ENCODE assay signal across 11 mouse cellular contexts in genomic region chr12:83303221-83303620, GRCm38 (mm10).
A peak's percentile ranks its signal among the peaks of the same experiment; 100 is the strongest.
DNase-seq lines count a peak whose midpoint lies in the region; ATAC-seq lines count a peak whose summit lies in the region.
"Had no signal": no experiment of that assay in that cellular context is flagged by ENCODE, and none has a peak within 500 bp of the region (broad histone marks: within the 10 kb centered on the region; RNA-seq: fewer than 3 reads in every experiment).

No protein-coding gene starts in this region.

- H3K27ac ChIP-seq in embryonic facial prominence, embryonic 14.5 days (replicated peaks; ENCODE audit: low read depth, low read length) = no peak overlapping the region
- peak overlapping the region; percentile 85 for H3K27ac ChIP-seq in midbrain, embryonic 15.5 days
- H3K27ac ChIP-seq: limb, embryonic 15.5 days; macrophage; stomach, embryonic 15.5 days had no signal

- H3K36me3 ChIP-seq in embryonic facial prominence, embryonic 14.5 days (ENCODE audit: control insufficient read depth, insufficient read depth, low read length) = no peaks in the 10 kb centered on the region
- no peaks in the 10 kb centered on the region for H3K36me3 ChIP-seq in midbrain, embryonic 15.5 days (replicated peaks)
- H3K36me3 ChIP-seq: limb, embryonic 15.5 days; stomach, embryonic 15.5 days had no signal

- no peak overlapping the region for H3K4me3 ChIP-seq in embryonic facial prominence, embryonic 14.5 days (ENCODE audit: low read depth, low read length)
- no peak overlapping the region for H3K4me3 ChIP-seq in midbrain, embryonic 15.5 days
- H3K4me3 ChIP-seq: limb, embryonic 15.5 days; stomach, embryonic 15.5 days had no signal

- H3K27me3 ChIP-seq in embryonic facial prominence, embryonic 14.5 days (replicated peaks; ENCODE audit: control insufficient read depth, insufficient read depth, low read length) = no peaks in the 10 kb centered on the region
- no peaks in the 10 kb centered on the region for H3K27me3 ChIP-seq in midbrain, embryonic 15.5 days (replicated peaks)
- H3K27me3 ChIP-seq: limb, embryonic 15.5 days; stomach, embryonic 15.5 days had no signal

- peak; percentile 90 for DNase-seq in heart, adult 11 months
- no peak for DNase-seq in heart, postnatal 36 days
- no peak for DNase-seq in embryonic facial prominence, embryonic 14.5 days (ENCODE audit: low spot score)
- peak; percentile 32 to 38 for DNase-seq in heart, postnatal 10 days
- no peak for DNase-seq in yolk sac, embryonic 10.5 days (ENCODE audit: low spot score)
- DNase-seq in adrenal gland, postnatal 36 days = no peak
- DNase-seq in left cerebral cortex, postnatal 36 days (ENCODE audit: low spot score in 2 of 2) = no peak

- peaks cover 12% of the 10 kb centered on the region; the same call in 1 of the 2 replicates for H3K4me1 ChIP-seq in embryonic facial prominence, embryonic 14.5 days (ENCODE audit: control insufficient read depth, insufficient read depth, low read length)
- peaks cover 23% of the 10 kb centered on the region for H3K4me1 ChIP-seq in midbrain, embryonic 15.5 days

- no peaks in the 10 kb centered on the region for H3K9me3 ChIP-seq in embryonic facial prominence, embryonic 14.5 days (ENCODE audit: control insufficient read depth, low read length)
- H3K9me3 ChIP-seq in midbrain, embryonic 15.5 days = no peaks in the 10 kb centered on the region
- H3K9me3 ChIP-seq: limb, embryonic 15.5 days; stomach, embryonic 15.5 days had no signal

- intact Hi-C loops in heart, postnatal 36 days (cut with DNase I) = no loop called here
- intact Hi-C loops in heart, postnatal 10 days (cut with DNase I) = no loop called here
- intact Hi-C loops in left cerebral cortex, postnatal 36 days (cut with DNase I) = no loop called here

- H3K4me2 ChIP-seq in embryonic facial prominence, embryonic 14.5 days (ENCODE audit: low read depth, low read length) = peak overlapping the region; percentile 31; the same call in 1 of the 2 replicates
- H3K4me2 ChIP-seq in midbrain, embryonic 15.5 days = no peak overlapping the region; the same call in 1 of the 2 replicates
- H3K4me2 ChIP-seq: limb, embryonic 15.5 days; stomach, embryonic 15.5 days had no signal

- WGBS in embryonic facial prominence, embryonic 14.5 days = 55% methylated on average over 6 of the region's 6 CpGs
- 55% methylated on average over 6 of the region's 6 CpGs for WGBS in midbrain, embryonic 15.5 days

- ATAC-seq in embryonic facial prominence, embryonic 14.5 days (ENCODE audit: low read depth) = no peak
- ATAC-seq in midbrain, embryonic 15.5 days (replicated peaks) = peak; percentile 15; the same call in 1 of the 2 replicates

- no peak overlapping the region for H3K9ac ChIP-seq in embryonic facial prominence, embryonic 14.5 days (ENCODE audit: low read depth, low read length)
- H3K9ac ChIP-seq in midbrain, embryonic 15.5 days = no peak overlapping the region
- H3K9ac ChIP-seq: limb, embryonic 15.5 days; stomach, embryonic 15.5 days had no signal

Comparison
In these comparisons a context has a peak if more than half of its experiments do, and no peak if none do; other contexts are left out.
1. DNase-seq: peak in heart, adult 11 months (single experiment) and heart, postnatal 10 days (2 of 2); none in heart, postnatal 36 days (0 of 2), embryonic facial prominence, embryonic 14.5 days (single experiment), yolk sac, embryonic 10.5 days (single experiment), adrenal gland, postnatal 36 days (0 of 2) and left cerebral cortex, postnatal 36 days (0 of 2).